Mouse (Mus musculus): ENCODE measurements around the gene Slc29a1.

DNA sequence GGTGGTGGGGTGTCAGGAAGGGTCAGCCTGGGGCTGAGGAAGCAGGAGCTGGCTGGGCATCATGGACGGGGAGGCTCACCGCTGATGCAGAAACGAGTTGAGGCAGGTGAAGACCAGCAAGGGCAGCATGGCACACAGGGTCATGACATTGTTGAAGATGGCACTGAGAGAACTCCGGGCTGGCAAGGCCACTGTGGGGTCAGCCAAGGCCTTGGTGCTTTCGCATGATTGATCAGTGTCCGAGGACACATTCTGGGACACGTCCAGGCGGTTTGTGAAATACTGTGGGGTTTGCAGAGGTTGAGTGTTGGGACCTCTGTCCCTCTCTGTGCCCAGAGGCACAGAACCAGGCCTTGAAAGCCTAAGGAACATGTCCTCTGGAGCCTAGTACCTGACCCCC lies 9.6 kb downstream of the Slc29a1 start:
- no peak for TF ChIP-seq CTCF (IDR thresholded peaks at IDR 0.05)
- TF ChIP-seq POLR2A (IDR thresholded peaks at IDR 0.05; ENCODE audit: insufficient read depth, low read depth, low read length): no peak
- TF ChIP-seq EP300 (IDR thresholded peaks at IDR 0.05; ENCODE audit: insufficient read depth, low read depth, low read length): no peak
